Mouse (Mus musculus) T-helper 1 cell (primary cell): ENCODE results near the gene Xxylt1.

Experiments
- in situ Hi-C: fragments of 300-600 bp; cut with MboI, MseI; formaldehyde crosslinking; loops from one replicate; pipeline ENCODE4 v1.15.1; 2025; ENCODE audit warnings: high pct_unique_total_duplicates

Xxylt1 gene

DNA sequence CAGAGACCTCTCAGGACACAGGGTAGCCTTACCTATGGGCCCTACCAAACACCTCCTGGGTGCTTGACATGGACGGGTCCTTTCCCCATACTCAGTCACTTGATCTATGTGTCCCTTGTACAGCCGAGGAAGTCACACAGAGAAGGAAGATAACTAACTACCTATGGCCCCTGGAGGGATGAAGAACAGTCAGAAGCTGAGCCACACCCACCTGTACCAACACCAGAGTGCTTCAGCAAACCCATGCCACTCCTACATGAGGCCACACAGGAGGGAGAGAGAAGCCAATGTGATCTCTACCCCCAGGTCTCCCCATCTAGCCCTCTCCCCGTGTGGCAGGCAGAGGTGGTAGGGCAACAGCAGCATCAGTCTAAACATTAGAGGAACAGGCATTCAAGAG lies 18.3 kb downstream of the Xxylt1 start:
- in situ Hi-C loops = no loop called here

GRCm38 (mm10) chr16:31061246-31061880 lies 19.9 kb downstream of the Xxylt1 start:
- in situ Hi-C loops = no loop called here

- in situ Hi-C loops = no loop called here
Measured at GRCm38 (mm10) chr16:31060714-31061113, 20.5 kb downstream of the Xxylt1 start.

GRCm38 (mm10) chr16:31060226-31060625 lies 21.0 kb downstream of the Xxylt1 start:
- in situ Hi-C loops = no loop called here

DNA sequence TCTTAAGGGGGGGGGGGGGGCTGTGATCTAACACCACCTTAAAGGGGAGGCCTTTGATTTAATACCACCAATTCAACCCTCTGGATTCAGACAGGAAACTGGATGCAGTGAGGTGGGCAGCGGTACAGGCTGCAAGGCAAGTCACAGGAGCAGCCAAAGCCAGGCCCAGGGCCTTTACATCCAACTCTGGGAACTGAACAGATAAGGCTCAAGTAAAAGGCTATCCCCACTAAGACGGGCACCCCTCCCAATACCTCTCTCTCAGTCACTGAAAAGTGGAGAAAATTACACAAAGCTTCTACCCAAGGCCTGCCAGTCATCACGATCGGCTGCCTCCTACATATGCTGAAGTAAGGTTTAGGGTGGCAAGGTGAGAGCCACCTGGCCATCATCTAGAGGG lies 21.5 kb downstream of the Xxylt1 start:
- in situ Hi-C loops = no loop called here

GRCm38 (mm10) chr16:31052812-31053211 lies 28.4 kb downstream of the Xxylt1 start:
- in situ Hi-C loops = no loop called here

GRCm38 (mm10) chr16:31052177-31052726 lies 29.0 kb downstream of the Xxylt1 start:
- in situ Hi-C loops = no loop called here

DNA sequence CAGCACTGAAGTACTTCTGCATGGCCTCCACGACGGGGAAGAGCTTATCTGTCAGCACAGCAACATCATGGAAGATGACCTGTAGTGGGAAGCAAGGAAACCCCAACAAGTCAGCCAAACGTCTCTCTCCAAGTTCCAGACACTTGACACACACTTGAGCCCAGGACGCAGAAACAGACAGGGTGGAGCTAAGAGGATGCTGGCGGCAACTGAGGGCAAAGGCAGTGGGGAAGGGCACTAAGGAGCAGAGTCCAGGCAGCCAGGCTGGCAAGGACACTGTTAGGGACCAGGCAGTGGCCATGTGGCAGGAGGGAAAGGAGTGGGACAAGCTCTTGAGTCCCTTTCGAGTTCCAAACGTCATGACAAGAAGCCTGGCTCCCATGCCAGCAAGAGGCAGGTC lies 30.5 kb downstream of the Xxylt1 start:
- in situ Hi-C loops = no loop called here

DNA sequence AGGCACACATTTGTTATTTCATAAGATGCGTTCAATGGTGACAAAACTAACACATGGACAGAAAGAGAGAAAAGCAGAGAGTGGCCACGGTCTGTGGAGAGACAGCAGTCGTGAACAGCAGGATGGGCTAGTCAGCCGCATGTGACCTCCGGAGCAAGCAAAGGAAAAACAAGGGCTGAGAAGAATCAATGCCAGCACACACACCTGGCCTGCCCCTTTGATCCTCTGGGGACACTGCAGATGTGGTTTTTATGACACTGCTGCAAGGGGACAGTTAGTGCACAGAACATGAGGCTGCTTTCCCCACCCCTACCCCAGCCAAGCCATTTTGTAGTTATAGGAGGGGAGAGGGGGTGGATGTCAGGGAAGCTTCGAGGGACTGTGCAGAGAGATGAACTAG lies 33.0 kb downstream of the Xxylt1 start:
- in situ Hi-C loops = no loop called here

DNA sequence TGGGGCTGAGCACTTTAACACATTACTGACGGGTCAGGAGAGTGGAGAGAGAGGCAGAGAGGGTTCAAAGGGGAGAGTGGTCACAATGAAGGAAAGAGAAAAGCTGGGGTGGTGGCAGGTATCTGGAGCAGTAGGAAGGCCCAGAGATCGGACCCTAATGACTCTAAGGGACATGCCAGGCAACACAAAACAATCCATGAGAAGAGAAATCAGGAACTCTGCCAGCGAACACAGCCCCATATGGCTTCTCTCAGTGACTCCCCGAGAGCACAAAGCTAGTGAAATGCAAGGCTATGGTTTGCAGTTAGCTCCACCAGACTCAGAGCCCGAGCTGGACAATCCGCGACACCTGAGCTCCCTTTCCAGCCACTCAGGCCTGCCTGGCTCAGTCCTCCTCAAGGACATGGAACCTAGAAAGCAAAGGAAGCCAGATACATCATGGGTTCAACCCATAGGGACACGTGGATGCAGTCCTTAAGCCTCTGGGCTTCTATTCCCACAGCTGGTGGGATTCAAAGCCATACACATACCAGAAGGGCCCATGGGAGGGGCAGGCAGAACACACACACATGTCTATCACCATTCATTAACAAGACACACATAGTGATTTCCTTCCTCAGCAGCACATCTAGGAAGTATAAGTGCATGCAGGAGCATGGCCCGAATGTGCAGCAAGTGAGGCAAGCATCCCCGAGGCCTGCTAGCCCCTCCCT lies 33.9 kb downstream of the Xxylt1 start:
- in situ Hi-C loops = no loop called here

DNA sequence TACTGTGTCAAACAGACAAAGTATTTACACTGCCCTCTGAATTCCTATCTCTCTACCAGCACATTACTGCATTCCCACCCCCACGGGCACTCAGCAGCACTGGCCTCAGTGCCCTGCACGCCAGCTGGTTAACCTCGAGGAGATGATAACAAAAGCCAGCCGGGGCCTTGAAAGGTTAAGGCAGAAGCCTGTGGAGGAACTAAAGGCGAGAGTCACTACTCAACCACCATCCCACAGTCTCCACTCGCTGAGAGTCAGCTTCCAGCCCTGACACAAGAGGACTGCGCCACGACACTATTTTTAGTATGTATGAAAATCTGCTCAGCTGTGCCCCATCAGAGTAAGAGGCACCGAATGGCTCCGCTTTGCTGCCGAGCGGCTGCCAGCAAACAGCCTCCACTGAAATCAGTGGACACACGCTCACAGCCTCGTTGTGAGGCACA lies 35.0 kb downstream of the Xxylt1 start:
- in situ Hi-C loops = no loop called here

GRCm38 (mm10) chr16:31045211-31045610 lies 36.0 kb downstream of the Xxylt1 start:
- in situ Hi-C loops = no loop called here

DNA sequence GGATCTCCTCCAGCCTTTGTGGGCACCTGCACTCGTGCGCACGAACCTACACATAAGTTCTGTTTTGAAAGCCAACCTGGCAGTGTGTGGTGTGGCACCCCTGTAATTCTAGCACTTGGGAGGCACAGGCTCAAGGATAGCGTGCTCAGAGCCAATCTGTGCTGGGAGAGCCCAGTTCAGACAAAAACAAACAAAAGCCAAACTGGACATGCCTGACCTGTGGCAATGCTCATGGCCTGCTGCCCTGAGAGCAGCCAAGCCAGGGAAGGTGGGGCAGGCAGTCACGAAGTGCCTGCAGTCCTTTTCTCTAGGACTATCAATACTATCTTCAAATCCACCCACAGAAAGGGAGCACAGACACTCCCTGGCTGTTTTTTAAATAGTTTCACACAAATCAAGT lies 38.1 kb downstream of the Xxylt1 start:
- in situ Hi-C loops = no loop called here

DNA sequence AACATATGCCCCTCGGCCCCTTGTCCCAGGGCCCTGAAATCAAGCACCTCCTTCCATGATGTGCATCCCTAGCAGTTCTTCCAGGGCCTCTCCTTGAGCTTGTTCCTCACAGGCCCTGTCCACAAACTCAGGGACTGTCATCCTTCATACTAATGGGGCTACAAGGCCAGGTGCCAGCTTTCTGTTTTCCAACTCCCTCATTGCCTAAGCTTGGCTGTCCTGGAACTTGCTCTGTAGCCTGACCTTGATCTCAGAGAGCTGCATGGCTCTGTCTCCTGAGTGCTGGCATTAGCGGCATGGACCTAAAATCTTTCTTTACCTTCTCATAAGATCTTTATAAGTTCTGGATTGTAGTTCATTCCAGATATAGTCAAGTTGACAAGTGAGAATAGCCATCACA lies 39.7 kb downstream of the Xxylt1 start:
- in situ Hi-C loops = no loop called here

GRCm38 (mm10) chr16:31039803-31040459 lies 41.3 kb downstream of the Xxylt1 start:
- in situ Hi-C loops = no loop called here

DNA sequence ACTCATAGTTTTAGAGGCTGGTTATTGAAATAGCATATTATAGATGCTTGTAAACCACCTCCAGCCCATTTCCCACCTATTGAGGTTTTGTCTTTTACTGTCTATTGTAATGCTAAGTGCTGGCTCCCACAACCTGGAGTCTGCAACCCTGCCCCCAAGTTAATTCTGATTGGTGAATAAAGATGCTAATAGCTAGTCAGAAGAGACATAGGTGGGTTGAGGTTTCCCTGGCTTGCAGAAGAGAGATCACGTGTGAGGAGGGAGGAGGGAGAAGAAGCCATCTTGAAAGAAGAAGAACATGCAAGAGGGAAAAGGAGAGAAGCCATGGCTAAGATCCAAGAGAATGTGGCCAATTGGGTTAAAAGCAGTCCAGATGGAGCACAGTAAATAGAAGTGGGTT lies 43.8 kb downstream of the Xxylt1 start:
- in situ Hi-C loops = no loop called here

DNA sequence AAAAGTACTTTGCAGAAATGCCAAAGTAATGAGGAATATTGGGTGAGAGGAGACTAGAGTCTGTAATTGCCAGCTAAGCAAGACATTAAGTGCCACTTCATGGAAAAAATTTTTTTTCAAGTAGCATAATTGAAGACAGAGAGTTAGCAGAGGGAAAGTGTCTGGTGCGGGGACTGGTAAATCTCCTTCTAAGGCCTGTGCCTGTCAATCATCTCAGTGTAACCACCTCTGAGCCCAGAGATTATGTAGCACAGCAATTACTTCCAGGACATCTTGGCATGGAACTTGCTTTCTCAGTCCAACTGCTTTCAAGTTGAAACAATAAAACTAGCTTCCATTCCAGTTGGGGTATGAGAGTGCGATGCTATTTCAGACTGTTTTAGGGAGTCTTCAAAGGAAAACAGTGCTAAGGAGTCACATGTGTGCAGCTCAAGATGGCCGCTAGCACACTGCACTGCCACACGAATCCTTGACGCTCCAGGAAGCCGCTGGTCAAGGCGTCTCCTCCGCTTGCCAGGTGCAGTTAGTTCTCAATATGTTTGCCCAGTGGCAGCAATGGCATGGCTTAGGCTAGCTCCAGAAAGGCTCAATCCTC lies 45.5 kb downstream of the Xxylt1 start:
- in situ Hi-C loops = no loop called here

- in situ Hi-C loops = no loop called here
Measured at GRCm38 (mm10) chr16:31035235-31035634, 46.0 kb downstream of the Xxylt1 start.

DNA sequence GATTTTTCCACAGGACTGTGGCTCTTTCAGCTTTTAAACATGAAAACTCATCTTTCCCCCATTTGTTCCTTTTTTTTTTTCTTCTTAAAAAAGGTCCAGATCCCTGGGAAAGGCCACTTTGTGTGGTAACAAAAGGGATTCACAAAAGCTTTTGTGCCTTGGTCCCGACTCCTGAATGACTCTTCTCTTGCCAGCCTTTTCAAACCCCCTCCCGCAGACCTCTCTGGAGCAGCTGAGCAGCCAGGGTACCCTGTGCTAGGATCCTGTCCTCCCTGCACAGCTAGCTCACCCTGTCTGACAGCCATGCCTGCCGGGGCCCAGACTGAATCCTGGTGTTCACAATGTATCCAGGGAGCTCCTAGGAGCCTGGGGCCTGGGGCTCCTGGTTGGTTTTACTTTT lies 47.2 kb downstream of the Xxylt1 start:
- in situ Hi-C loops = no loop called here

DNA sequence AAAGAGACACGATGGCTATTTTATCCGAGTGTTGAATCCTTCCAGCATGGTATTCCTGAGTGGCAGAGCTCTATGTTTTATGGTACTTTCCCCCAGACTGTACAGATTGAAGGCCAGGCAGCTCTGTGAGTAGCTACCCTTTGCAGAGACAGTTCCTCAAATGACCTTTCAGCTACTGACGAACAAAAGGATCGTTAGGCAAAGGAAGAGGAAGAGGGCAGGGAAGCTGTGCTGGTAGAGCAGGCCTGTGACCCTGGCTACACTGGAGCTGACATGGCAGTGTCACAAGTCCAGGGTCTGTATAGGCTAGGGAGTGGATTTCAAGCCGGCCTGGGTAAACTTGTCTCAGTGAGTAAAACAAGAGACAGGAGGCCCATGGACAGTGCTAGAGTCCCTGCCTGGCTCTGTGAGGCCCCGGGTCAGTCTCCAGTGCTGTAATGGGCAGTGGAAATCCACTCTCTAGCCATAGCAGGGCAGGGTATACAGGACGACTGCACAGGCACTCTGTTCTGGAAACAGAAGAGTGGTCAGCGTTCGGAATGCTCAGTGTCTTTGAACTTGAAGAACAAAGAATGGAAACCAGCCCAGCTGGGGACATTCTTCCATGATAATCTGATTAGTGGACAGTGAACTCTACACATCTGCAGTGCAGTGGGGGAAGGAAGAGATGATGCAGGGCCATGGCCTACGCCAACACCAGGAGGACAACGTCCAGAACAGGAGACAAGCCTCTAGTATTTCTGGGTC lies 51.3 kb downstream of the Xxylt1 start:
- in situ Hi-C loops = no loop called here

DNA sequence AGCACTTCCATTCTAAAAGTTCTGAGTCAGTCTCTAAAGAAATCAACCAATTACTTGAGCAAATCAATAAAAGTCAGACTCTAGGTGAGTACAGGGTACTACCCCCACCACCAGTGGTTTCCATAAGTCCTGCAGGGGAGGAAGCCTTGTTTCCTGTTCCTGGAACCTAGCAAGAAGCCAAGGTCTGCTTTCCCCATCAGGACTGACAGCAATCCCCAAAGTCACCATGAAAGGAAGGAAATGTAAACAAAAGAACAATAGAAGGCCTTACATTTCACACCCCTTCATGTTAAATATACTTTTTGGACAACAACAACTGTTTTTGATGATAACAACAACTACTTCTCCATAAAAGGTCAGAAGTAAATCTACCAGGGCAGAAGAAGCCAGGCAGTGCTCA lies 53.6 kb downstream of the Xxylt1 start:
- in situ Hi-C loops = no loop called here

- in situ Hi-C loops = no loop called here
Measured at GRCm38 (mm10) chr16:31025516-31025915, 55.7 kb downstream of the Xxylt1 start.
